Mouse (Mus musculus) midbrain, embryonic 15.5 days (tissue): Measurements from ENCODE around the gene Fam126a. TPM values are rescaled to one million over a fixed set of nuclear protein-coding genes. Genes with fewer than 3 reads are reported as not detected.
A peak's percentile ranks its signal among the peaks of the same experiment; 100 is the strongest.

Experiments
- ATAC-seq: fragments of 200-750 bp; cut with Nextera tagmentation; replicated peaks from 2 replicates; pipeline ENCODE4 v1.8.0; 2017; ENCODE audit warnings: moderate TSS enrichment
- H3K27ac ChIP-seq: fragments of 300-500 bp; sonication (generic); 2 replicates; pipeline ENCODE4 v1.5.1; 2015; ENCODE audit warnings: mild to moderate bottlenecking, inconsistent platforms
- H3K27me3 ChIP-seq: fragments of 300-500 bp; sonication (generic); replicated peaks from 2 replicates; pipeline ENCODE4 v1.6.1; 2015; ENCODE audit warnings: inconsistent platforms
- H3K36me3 ChIP-seq: fragments of 300-500 bp; sonication (generic); replicated peaks from 2 replicates; pipeline ENCODE4 v1.6.1; 2015; ENCODE audit warnings: inconsistent platforms
- H3K4me1 ChIP-seq: fragments of 300-500 bp; sonication (generic); 2 replicates; pipeline ENCODE4 v1.6.1; 2015; ENCODE audit warnings: inconsistent platforms
- H3K4me2 ChIP-seq: fragments of 300-500 bp; sonication (generic); 2 replicates; pipeline ENCODE4 v1.6.1; 2015; ENCODE audit warnings: inconsistent platforms, mild to moderate bottlenecking, moderate library complexity
- H3K4me3 ChIP-seq: fragments of 300-500 bp; sonication (generic); 2 replicates; pipeline ENCODE4 v1.5.1; 2015; ENCODE audit warnings: mild to moderate bottlenecking, inconsistent platforms
- H3K9ac ChIP-seq: fragments of 300-500 bp; sonication (generic); 2 replicates; pipeline ENCODE4 v1.6.1; 2015; ENCODE audit warnings: mild to moderate bottlenecking, inconsistent platforms
- H3K9me3 ChIP-seq: fragments of 300-500 bp; sonication (generic); 2 replicates; pipeline ENCODE4 v1.6.1; 2016; ENCODE audit warnings: inconsistent platforms
- WGBS: fragments of 180-500 bp; shearing (Covaris S2); methylation state at CpG from one replicate; pipeline ENCODE4 v1.1.7; 2015; ENCODE audit warnings: mixed read lengths; 5-methylcytosine and 5-hydroxymethylcytosine counted together
- polyA plus RNA-seq: library from polyadenylated mRNA; unstranded; fragments of >200 nt; fragmentation: Nextera tagmentation; extraction: Ambion mirVana; gene quantifications from 2 replicates; pipeline ENCODE4 v1.2.1, GENCODE M21; 2015

Gene Fam126a
- polyA plus RNA-seq: 33.0 and 33.3 TPM in 2 replicates

DNA sequence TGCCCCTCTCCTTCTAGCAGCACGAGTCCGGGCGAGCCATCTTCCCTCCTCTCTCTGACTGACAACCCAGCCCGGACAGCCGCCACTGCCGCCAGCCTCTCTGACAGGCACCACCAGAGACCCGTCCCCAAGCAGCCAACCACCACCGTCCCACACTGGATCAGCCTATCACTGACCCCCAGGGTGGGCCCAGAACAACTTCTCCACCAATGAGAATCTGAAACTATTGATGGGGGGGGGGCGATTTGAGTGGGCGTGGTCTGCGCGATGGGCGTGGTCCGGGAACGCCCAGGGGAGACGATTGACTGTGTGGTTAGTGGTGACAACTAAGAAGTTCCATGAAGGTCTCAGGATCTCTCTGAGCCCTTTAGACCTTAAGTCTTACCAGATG, at the start of gene Fam126a:
Gene Fam126a (minus strand): TSS at position 112 of the 391 bp plus-strand sequence.
- Histone ChIP-seq H3K4me2 (peak within 1 kb of the TSS; percentile 79), H3K9ac (peak within 1 kb of the TSS; percentile 71), H3K4me1 (peaks cover 13% of the 10 kb centered on the region), H3K36me3 (no peaks in the 10 kb centered on the region), H3K27ac (peak within 1 kb of the TSS; percentile 79), H3K27me3 (no peaks in the 10 kb centered on the region), H3K9me3 (no peaks in the 10 kb centered on the region), H3K4me3 (peak within 1 kb of the TSS; percentile 90)
- peak; percentile 100 for ATAC-seq
- under 1% methylated on average over 16 of the region's 16 CpGs for WGBS

DNA sequence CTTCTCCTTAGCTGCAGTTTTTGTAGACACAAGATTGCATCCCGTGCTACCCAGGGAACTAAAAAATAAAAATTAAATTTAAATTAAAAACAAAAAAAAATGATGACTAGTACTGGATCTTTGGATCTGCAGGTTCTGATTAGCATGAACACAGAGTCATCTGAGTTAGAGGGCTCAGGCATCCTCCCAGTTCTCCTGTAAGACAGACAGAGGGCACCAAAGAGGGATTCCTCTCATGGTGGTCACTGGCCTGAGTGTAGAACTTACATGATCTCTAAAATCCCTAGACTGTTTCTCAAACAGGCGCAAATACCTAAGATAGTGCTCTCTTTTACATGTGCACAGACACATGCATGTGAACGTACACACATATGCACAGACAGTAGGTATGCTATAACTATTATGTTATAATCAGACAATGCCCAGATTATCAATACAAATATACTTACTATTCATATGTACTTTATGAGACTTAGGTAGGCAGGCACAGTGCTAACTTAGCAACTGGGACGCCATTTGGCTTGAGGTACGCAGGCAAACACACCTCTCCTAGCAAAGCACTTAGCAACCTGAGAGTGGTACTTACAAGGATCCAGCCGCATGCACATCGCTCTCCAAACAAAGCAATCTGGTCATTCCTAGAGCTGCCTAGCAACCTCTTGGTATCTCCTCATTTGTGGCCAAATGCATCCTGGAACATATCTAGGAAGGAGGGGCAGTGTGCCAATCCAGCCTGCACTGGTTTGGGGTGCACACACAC, 48.1 kb upstream of the Fam126a start:
- Histone ChIP-seq H3K4me1 (peaks cover 17% of the 10 kb centered on the region), H3K9ac (no peak overlapping the region), H3K27me3 (no peaks in the 10 kb centered on the region), H3K4me3 (no peak overlapping the region), H3K9me3 (no peaks in the 10 kb centered on the region), H3K27ac (no peak overlapping the region), H3K4me2 (no peak overlapping the region), H3K36me3 (no peaks in the 10 kb centered on the region)
- 83% methylated on average over 7 of the region's 7 CpGs for WGBS
- no peak; the same call in 1 of the 2 replicates for ATAC-seq

DNA sequence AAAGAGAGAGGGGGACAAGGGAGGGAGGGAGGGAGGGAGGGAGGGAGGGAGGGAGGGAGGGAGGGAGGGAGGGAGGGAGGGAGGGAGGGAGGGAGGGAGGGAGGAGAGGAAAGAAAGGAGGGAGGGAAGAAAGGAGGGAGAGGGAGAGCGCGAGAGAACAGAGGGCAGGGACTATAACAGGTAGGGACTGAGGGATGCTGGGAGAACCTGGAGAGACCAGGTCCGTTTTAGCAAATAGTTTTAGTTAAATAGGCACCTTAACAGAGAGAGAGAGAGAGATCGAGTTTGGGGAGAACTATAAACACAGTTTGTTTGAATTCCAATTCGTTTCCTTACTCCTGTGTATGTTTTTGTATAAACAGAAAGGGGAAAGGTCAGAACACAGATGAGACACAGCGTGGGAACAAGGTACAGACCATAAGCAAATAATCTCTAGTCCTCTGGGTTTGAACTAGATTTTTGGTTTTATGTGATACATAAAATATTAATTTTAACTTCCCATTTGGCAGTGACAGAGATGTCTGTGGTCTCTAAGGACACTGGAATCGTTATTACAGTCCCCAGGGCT, 47.3 kb upstream of the Fam126a start:
- Histone ChIP-seq H3K4me3 (peak overlapping the region; percentile 30), H3K4me1 (peaks cover 17% of the 10 kb centered on the region), H3K9ac (no peak overlapping the region), H3K27me3 (no peaks in the 10 kb centered on the region), H3K36me3 (no peaks in the 10 kb centered on the region), H3K9me3 (no peaks in the 10 kb centered on the region), H3K27ac (peak overlapping the region; percentile 79), H3K4me2 (peak overlapping the region; percentile 40)
- 19% methylated on average over 7 of the region's 7 CpGs for WGBS
- ATAC-seq: peak; percentile 18; the same call in 1 of the 2 replicates

DNA sequence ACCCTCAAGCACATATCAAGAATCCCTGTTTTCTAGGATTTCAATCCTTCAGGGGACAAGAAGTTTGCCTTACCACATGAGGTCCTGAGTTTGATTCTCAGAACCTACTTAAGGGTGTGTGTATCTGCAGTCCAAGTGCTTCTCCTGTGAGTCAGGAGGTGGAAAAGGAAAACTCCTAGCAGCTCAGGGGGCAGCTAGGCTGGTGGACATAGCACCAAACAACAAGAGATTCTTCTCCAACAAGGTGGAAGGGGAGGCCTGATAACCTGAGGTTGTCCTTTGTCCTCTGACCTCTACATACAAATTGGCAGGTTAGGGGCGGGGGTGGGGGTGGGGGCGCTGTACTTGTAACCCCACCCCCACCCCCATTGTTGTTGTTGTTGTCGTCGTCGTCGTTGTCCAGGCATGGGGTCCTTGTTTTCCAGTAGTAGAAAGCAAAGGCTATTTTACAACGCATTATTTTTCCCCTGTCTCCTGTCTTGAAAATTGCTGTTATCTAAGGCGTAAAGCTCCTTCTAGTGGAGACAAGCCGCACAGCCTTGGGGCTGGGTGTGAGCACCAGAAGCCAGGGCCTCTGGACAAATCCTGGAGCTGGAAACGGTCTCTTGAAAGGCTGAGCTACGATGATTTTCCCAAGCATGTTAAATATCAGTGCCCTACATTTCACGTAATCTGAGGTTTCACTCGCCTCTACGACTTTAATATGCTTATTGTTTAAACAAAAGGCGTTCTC, 46.7 kb upstream of the Fam126a start:
- peak overlapping the region; percentile 30 for H3K4me3 ChIP-seq
- H3K36me3 ChIP-seq: no peaks in the 10 kb centered on the region
- H3K27ac ChIP-seq: peak overlapping the region; percentile 79
- ATAC-seq: peak; percentile 90
- WGBS: 3% methylated on average over 14 of the region's 15 CpGs
- H3K9ac ChIP-seq: peak overlapping the region; percentile 31; the same call in 1 of the 2 replicates
- peaks cover 17% of the 10 kb centered on the region for H3K4me1 ChIP-seq
- H3K9me3 ChIP-seq: no peaks in the 10 kb centered on the region
- no peaks in the 10 kb centered on the region for H3K27me3 ChIP-seq
- H3K4me2 ChIP-seq: peak overlapping the region; percentile 40

DNA sequence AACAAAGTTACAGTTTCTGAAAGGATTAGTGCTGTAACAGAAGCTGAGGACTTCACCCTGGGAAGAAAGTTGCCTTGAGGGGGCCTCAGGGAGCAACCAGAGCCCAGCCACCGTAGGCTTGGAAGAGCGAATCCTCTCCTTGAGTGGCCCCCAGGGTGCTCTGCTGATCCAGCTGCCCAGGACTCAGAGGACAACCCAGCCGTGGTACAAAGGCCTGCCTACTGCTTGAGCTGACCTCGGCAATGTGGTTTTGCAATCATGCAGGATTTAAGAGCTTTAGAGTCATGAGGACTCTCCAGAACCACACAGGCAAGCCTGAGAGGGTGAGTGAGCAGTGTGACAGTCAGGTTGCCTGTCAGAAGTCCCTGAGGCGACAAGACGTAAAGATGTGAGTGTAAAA, 41.5 kb upstream of the Fam126a start:
- Histone ChIP-seq H3K36me3 (no peaks in the 10 kb centered on the region), H3K4me1 (peaks cover 5% of the 10 kb centered on the region), H3K9me3 (no peaks in the 10 kb centered on the region), H3K4me2 (no peak overlapping the region), H3K27ac (no peak overlapping the region), H3K9ac (no peak overlapping the region), H3K27me3 (no peaks in the 10 kb centered on the region), H3K4me3 (no peak overlapping the region)
- ATAC-seq: no peak
- WGBS: 63% methylated on average over 6 of the region's 6 CpGs

DNA sequence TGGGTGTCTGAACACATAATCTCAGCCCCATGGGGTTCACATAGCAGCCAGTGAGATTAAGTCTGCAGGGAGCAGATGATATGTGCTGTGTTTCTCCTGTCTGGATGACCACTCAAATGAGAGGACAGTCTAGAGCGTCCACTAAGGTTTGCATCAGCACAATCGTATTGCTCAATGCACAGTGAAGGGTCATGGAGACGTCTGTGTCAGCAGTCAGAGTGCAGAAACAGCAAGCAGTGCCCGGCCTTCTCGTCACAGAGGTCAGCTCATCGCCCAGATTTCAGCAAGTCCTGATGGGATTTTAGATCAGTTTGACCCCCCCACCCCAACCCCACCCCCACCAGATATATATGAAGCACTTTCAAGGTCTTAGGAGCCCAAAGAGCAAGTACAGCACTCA, 38.5 kb upstream of the Fam126a start:
- no peak for ATAC-seq
- H3K4me2 ChIP-seq: no peak overlapping the region

DNA sequence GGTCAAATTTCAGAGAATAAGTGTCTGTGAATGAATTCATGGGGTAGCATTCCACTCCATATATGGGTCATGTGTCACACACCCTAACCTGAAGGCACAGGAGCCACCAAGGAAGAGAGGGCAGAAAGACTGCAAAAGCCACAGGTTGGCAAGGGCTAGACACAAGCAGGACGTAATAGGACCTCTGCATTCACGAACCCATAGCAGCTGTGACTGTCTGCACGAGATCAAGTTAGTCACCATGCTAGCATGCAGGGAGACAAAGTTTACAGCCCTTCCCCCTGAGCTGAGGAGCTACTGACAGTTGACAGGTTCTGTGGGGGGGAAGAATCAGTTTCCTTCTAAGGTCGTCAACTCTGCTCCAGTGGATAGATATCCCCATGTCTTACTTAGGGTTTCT, 33.1 kb upstream of the Fam126a start:
- ATAC-seq: no peak
- H3K36me3 ChIP-seq: no peaks in the 10 kb centered on the region
- no peaks in the 10 kb centered on the region for H3K4me1 ChIP-seq
- no peak overlapping the region for H3K4me2 ChIP-seq
- no peak overlapping the region for H3K27ac ChIP-seq
- H3K27me3 ChIP-seq: no peaks in the 10 kb centered on the region
- no peak overlapping the region for H3K9ac ChIP-seq
- H3K4me3 ChIP-seq: no peak overlapping the region
- WGBS: 86% methylated on average over 4 of the region's 4 CpGs
- no peaks in the 10 kb centered on the region for H3K9me3 ChIP-seq

More for the DNA sequence above, 38.5 kb upstream of the Fam126a start:
- H3K27me3 ChIP-seq: no peaks in the 10 kb centered on the region
- no peak overlapping the region for H3K4me3 ChIP-seq
- H3K36me3 ChIP-seq: no peaks in the 10 kb centered on the region
- H3K4me1 ChIP-seq: no peaks in the 10 kb centered on the region
- WGBS: 79% methylated on average over 6 of the region's 6 CpGs
- H3K9ac ChIP-seq: no peak overlapping the region
- H3K9me3 ChIP-seq: no peaks in the 10 kb centered on the region
- no peak overlapping the region for H3K27ac ChIP-seq

DNA sequence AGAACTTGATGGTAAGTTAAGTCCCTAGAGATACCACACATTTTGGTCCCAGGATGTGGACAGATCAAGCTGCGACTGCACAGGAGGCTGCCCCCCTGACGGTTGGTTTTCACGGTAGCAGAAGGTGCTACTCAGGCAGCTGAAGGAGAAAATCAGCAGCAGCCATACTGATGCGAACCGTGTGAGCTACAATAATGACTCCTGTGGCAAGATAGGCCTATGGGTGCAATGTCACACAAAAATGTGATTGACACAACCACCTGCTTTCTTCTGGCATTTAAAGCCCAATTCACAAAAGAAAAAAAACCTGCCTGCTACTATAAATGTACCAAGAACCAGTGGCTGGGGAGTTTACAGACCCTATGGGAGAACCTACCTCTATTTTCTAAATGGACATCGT, 32.5 kb upstream of the Fam126a start:
- no peaks in the 10 kb centered on the region for H3K27me3 ChIP-seq
- ATAC-seq: no peak
- H3K36me3 ChIP-seq: no peaks in the 10 kb centered on the region
- no peak overlapping the region for H3K4me2 ChIP-seq
- H3K9me3 ChIP-seq: no peaks in the 10 kb centered on the region
- no peaks in the 10 kb centered on the region for H3K4me1 ChIP-seq
- no peak overlapping the region for H3K27ac ChIP-seq
- WGBS: 84% methylated on average over 6 of the region's 6 CpGs
- no peak overlapping the region for H3K4me3 ChIP-seq
- no peak overlapping the region for H3K9ac ChIP-seq

DNA sequence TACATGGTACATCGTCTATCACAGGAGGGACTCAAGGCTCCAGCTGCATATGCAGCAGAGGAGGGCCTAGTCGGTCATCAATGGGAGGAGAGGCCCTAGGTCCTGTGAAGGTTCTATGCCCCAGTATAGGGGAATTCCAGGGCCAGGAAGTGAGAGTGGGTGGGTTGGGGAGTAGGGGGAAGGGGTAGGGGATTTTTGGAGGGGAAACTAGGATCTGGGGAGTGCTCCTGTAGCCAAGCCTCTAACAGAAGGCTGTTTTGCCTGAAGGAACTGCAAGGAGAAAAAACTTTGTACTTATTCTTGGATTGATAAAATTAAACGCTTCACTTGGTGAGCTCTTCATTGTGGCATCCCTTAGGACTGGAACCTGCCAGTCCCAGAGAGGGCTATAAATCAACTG, 30.5 kb upstream of the Fam126a start:
- Histone ChIP-seq H3K27ac (no peak overlapping the region), H3K4me3 (no peak overlapping the region), H3K4me2 (no peak overlapping the region), H3K9ac (no peak overlapping the region), H3K9me3 (no peaks in the 10 kb centered on the region), H3K27me3 (no peaks in the 10 kb centered on the region), H3K4me1 (no peaks in the 10 kb centered on the region), H3K36me3 (no peaks in the 10 kb centered on the region)
- no peak for ATAC-seq
- WGBS: 85% methylated on average over 3 of the region's 3 CpGs

DNA sequence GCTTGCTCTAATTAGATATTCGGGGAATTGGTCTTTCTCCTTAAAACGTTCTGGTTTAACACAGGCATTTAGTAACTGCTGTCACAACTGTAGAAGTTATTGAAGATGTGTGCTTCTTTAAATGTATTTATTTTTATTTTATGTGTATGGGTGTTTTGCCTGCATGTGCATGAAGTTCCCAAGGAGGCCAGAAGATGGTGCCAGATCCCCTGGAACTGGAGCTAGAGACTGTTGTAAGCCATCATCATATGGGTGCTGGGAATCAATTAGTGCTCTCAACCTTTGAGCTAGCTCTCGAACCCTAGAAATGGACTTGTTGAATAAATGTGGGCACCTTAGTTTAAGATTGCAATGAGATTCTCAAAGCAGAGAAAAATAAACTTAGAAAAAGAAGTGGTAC, 27.1 kb upstream of the Fam126a start:
- Histone ChIP-seq H3K27ac (no peak overlapping the region), H3K4me3 (no peak overlapping the region), H3K9ac (no peak overlapping the region), H3K4me2 (no peak overlapping the region), H3K36me3 (no peaks in the 10 kb centered on the region), H3K4me1 (peaks cover 4% of the 10 kb centered on the region), H3K9me3 (0 out of 2 replicates have a peak, but pooled peaks cover 6% of the 10 kb centered on the region), H3K27me3 (no peaks in the 10 kb centered on the region)
- ATAC-seq: no peak
- 79% methylated on average over 3 of the region's 3 CpGs for WGBS

DNA sequence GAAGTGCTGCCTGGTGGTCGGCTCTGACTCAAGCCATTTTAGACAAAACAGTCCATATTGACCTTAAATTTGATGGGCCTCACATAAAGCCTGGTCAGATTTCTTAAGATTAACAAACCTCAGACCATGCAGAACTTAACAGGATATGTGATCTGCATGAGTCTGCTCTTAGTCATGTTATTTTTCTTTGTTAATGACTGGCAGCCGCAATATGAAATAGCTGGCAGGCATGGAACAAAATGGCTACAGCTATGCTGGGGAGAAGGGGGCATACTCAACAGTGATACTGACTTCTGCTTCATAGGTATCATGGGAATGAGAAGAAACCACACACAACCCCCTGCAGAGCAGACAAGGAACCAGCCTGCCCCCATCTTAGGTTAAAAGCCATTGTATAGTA, 26.4 kb upstream of the Fam126a start:
- H3K4me2 ChIP-seq: no peak overlapping the region

DNA sequence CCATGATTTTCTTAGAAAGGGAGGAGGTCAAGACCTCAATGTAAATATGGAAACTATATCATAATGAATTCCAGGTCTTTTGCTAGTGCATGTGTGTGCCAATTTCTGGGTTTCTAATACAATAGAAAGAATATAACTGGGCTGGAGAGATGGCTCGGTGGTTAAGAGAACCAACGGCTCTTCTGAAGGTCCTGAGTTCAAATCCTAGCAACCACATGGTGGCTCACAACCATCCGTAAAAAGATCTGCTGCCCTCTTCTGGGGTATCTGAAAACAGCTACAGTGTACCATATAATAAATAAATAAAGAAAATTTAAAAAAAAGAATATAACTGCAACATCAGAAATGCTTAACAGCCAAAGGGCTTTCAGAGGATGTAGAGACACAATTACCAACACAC, 23.9 kb upstream of the Fam126a start:
- WGBS: 95% methylated on average over 3 of the region's 3 CpGs
- no peak overlapping the region for H3K9ac ChIP-seq
- H3K4me1 ChIP-seq: peaks cover 4% of the 10 kb centered on the region
- no peaks in the 10 kb centered on the region for H3K36me3 ChIP-seq
- 0 out of 2 replicates have a peak, but pooled peaks cover 6% of the 10 kb centered on the region for H3K9me3 ChIP-seq
- no peak overlapping the region for H3K4me3 ChIP-seq
- ATAC-seq: no peak
- H3K27ac ChIP-seq: no peak overlapping the region
- no peak overlapping the region for H3K4me2 ChIP-seq
- no peaks in the 10 kb centered on the region for H3K27me3 ChIP-seq

More for the DNA sequence above, 26.4 kb upstream of the Fam126a start:
- H3K36me3 ChIP-seq: no peaks in the 10 kb centered on the region
- ATAC-seq: no peak
- H3K4me1 ChIP-seq: peaks cover 4% of the 10 kb centered on the region
- H3K9me3 ChIP-seq: 0 out of 2 replicates have a peak, but pooled peaks cover 6% of the 10 kb centered on the region
- H3K9ac ChIP-seq: no peak overlapping the region
- H3K4me3 ChIP-seq: no peak overlapping the region
- 90% methylated on average over 2 of the region's 2 CpGs for WGBS
- no peak overlapping the region for H3K27ac ChIP-seq
- no peaks in the 10 kb centered on the region for H3K27me3 ChIP-seq
